Comparison of ENCODE assay signal across 13 mouse cellular contexts in the genomic region with DNA sequence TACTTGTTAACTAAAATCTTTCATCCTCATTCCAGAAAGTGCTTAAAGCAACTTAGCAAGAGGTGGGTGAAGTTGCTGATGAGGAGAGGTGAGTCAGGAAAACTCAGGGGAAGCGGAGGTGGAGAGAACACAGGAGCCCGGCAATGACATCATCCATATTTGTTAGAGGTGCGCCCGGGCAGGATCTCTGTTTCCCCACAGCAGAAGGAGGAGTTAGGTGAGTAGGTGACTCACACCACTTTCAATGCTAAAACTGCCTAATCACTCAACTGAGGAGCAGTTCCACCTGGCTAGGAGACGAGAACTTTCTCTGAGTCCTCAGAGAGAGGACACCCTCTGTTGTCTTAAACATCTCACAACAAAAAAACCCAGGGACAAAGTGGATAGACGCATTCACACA. TPM values are rescaled to one million over a fixed set of nuclear protein-coding genes. Genes with fewer than 3 reads are reported as not detected.
A peak's percentile ranks its signal among the peaks of the same experiment; 100 is the strongest.
DNase-seq lines count a peak whose midpoint lies in the region; ATAC-seq and TF ChIP-seq lines count a peak whose summit lies in the region.
"Had no signal": no experiment of that assay in that cellular context is flagged by ENCODE, and none has a peak within 500 bp of the region (broad histone marks: within the 10 kb centered on the region; RNA-seq: fewer than 3 reads in every experiment).

No protein-coding gene starts in this region.

- peaks cover 2% of the 10 kb centered on the region; the same call in 1 of the 2 replicates for H3K4me1 ChIP-seq in liver, postnatal 0 days (ENCODE audit: insufficient read depth)
- H3K4me1 ChIP-seq in liver, embryonic 12.5 days, result no peaks in the 10 kb centered on the region
- H3K4me1 ChIP-seq in intestine, embryonic 16.5 days (ENCODE audit: control insufficient read depth, insufficient read depth, low read length), result 0 out of 2 replicates have a peak, but pooled peaks cover under 1% of the 10 kb centered on the region
- H3K4me1 ChIP-seq in forebrain, embryonic 10.5 days, result peaks cover 9% of the 10 kb centered on the region
- H3K4me1 ChIP-seq: midbrain, embryonic 12.5 days; neural tube, embryonic 12.5 days had no signal

- WGBS in liver, postnatal 0 days (ENCODE audit: insufficient replicate concordance), result 57% methylated on average over 6 of the region's 6 CpGs
- 60% methylated on average over 6 of the region's 6 CpGs for WGBS in liver, embryonic 12.5 days (ENCODE audit: insufficient replicate concordance)
- WGBS in intestine, embryonic 16.5 days, result 47% methylated on average over 6 of the region's 6 CpGs
- WGBS in forebrain, embryonic 10.5 days, result 83% methylated on average over 6 of the region's 6 CpGs

- no peak for TF ChIP-seq EP300 in liver, postnatal 0 days (IDR thresholded peaks at IDR 0.05; ENCODE audit: low read depth)

- ATAC-seq in liver, postnatal 0 days, result peak; percentile 83
- no peak for ATAC-seq in liver, embryonic 12.5 days
- peak; percentile 86 for ATAC-seq in CD4-positive, CD25-positive, alpha-beta regulatory T cell, adult 4 months
- ATAC-seq in intestine, embryonic 16.5 days, result peak; percentile 76
- ATAC-seq in neutrophil, adult 5-6 weeks (ENCODE audit: extremely low read depth, insufficient number of reproducible peaks, low FRiP score, poor library complexity, severe bottlenecking), result peak; percentile 30; the same call in 1 of the 2 replicates
- no peak for ATAC-seq in erythroblast, adult 5-6 weeks (replicated peaks; ENCODE audit: low FRiP score, poor library complexity, severe bottlenecking)
- ATAC-seq: forebrain, postnatal 0 days had no signal

- DNase-seq in liver, postnatal 0 days, result no peak
- no peak for DNase-seq in layer of hippocampus, adult 9-10 months (ENCODE audit: low spot score)
- DNase-seq in forebrain, embryonic 10.5 days (ENCODE audit: extremely low spot score, low spot score), result no peak
- DNase-seq: forebrain, postnatal 0 days; spleen, adult 18-20 months had no signal

- no peak overlapping the region for H3K27ac ChIP-seq in liver, postnatal 0 days (ENCODE audit: low read depth)
- no peak overlapping the region for H3K27ac ChIP-seq in liver, embryonic 12.5 days
- no peak overlapping the region for H3K27ac ChIP-seq in intestine, embryonic 16.5 days (ENCODE audit: low read length)
- H3K27ac ChIP-seq in forebrain, embryonic 10.5 days, result no peak overlapping the region
- H3K27ac ChIP-seq: hindbrain, embryonic 10.5 days; midbrain, embryonic 12.5 days; neural tube, embryonic 12.5 days had no signal

- no peaks in the 10 kb centered on the region for H3K27me3 ChIP-seq in liver, postnatal 0 days (ENCODE audit: insufficient read depth, low read length)
- no peaks in the 10 kb centered on the region; the same call in 1 of the 2 replicates for H3K27me3 ChIP-seq in liver, embryonic 12.5 days (replicated peaks)
- no peaks in the 10 kb centered on the region for H3K27me3 ChIP-seq in intestine, embryonic 16.5 days (replicated peaks; ENCODE audit: control insufficient read depth, insufficient read depth, low read length)
- no peaks in the 10 kb centered on the region for H3K27me3 ChIP-seq in forebrain, embryonic 10.5 days (ENCODE audit: poor library complexity, severe bottlenecking)
- H3K27me3 ChIP-seq: midbrain, embryonic 12.5 days; neural tube, embryonic 12.5 days had no signal

- H3K36me3 ChIP-seq in liver, postnatal 0 days (replicated peaks; ENCODE audit: insufficient read depth, low read length), result no peaks in the 10 kb centered on the region
- H3K36me3 ChIP-seq in liver, embryonic 12.5 days, result no peaks in the 10 kb centered on the region
- H3K36me3 ChIP-seq in intestine, embryonic 16.5 days (ENCODE audit: control insufficient read depth, insufficient read depth, low read length), result no peaks in the 10 kb centered on the region
- H3K36me3 ChIP-seq in forebrain, embryonic 10.5 days (replicated peaks), result no peaks in the 10 kb centered on the region
- H3K36me3 ChIP-seq: hindbrain, embryonic 10.5 days; midbrain, embryonic 12.5 days; neural tube, embryonic 12.5 days had no signal

- TF ChIP-seq CTCF in liver, postnatal 0 days (IDR thresholded peaks at IDR 0.05; ENCODE audit: low read depth), result no peak

- no peak overlapping the region for H3K9ac ChIP-seq in liver, postnatal 0 days (replicated peaks)
- no peak overlapping the region for H3K9ac ChIP-seq in liver, embryonic 12.5 days
- H3K9ac ChIP-seq in intestine, embryonic 16.5 days (ENCODE audit: low read depth, low read length), result no peak overlapping the region
- H3K9ac ChIP-seq: forebrain, postnatal 0 days; midbrain, embryonic 12.5 days; neural tube, embryonic 12.5 days had no signal

- H3K4me3 ChIP-seq in liver, postnatal 0 days (ENCODE audit: low read depth, low read length), result no peak overlapping the region
- H3K4me3 ChIP-seq in liver, embryonic 12.5 days, result no peak overlapping the region
- no peak overlapping the region for H3K4me3 ChIP-seq in intestine, embryonic 16.5 days (ENCODE audit: low read length)
- no peak overlapping the region for H3K4me3 ChIP-seq in forebrain, embryonic 10.5 days
- H3K4me3 ChIP-seq: hindbrain, embryonic 10.5 days; midbrain, embryonic 12.5 days; neural tube, embryonic 12.5 days had no signal

- no peak overlapping the region for H3K4me2 ChIP-seq in liver, postnatal 0 days (ENCODE audit: low read depth, low read length)
- no peak overlapping the region for H3K4me2 ChIP-seq in liver, embryonic 12.5 days
- H3K4me2 ChIP-seq in intestine, embryonic 16.5 days (ENCODE audit: low read depth, low read length), result no peak overlapping the region
- H3K4me2 ChIP-seq: midbrain, embryonic 12.5 days; neural tube, embryonic 12.5 days had no signal

- H3K9me3 ChIP-seq in liver, postnatal 0 days (ENCODE audit: low read length), result no peaks in the 10 kb centered on the region
- no peaks in the 10 kb centered on the region for H3K9me3 ChIP-seq in liver, embryonic 12.5 days (replicated peaks)
- no peaks in the 10 kb centered on the region for H3K9me3 ChIP-seq in intestine, embryonic 16.5 days (ENCODE audit: control insufficient read depth, low read length)
- no peaks in the 10 kb centered on the region for H3K9me3 ChIP-seq in forebrain, embryonic 10.5 days
- H3K9me3 ChIP-seq: hindbrain, embryonic 10.5 days; midbrain, embryonic 12.5 days; neural tube, embryonic 12.5 days had no signal

RNA-seq across cellular contexts. Expression of a gene that starts 48.2 kb away (rescaled TPM):
- 5.2 and 5.6 TPM in 2 replicates for polyA plus RNA-seq in liver, postnatal 0 days (2015; fragmentation: Nextera tagmentation; extraction: Ambion mirVana)
- polyA plus RNA-seq in liver, embryonic 12.5 days (2016; fragmentation: Nextera tagmentation; extraction: Ambion mirVana), result 6.9 and 7.1 TPM in 2 replicates
- polyA plus RNA-seq in CD4-positive, CD25-positive, alpha-beta regulatory T cell, adult 4 months (2017; shearing (Covaris generic)), result 10 to 100 TPM; 24.3 to 26.3 TPM
- 23.6 and 26.9 TPM in 2 replicates for polyA plus RNA-seq in intestine, embryonic 16.5 days (2015; fragmentation: Nextera tagmentation; extraction: Ambion mirVana)
- 131 and 138 TPM in 2 replicates for total RNA-seq in neutrophil, adult 5-6 weeks (2017)
- total RNA-seq in erythroblast, adult 5-6 weeks (2015; ENCODE audit: low replicate concordance), result 5.8 and 7.5 TPM in 2 replicates
- 2.4 and 4.8 TPM in 2 replicates for total RNA-seq in erythroblast, adult 5-6 weeks (2017; ENCODE audit: low replicate concordance)
- polyA plus RNA-seq in forebrain, embryonic 10.5 days (2016; fragmentation: Nextera tagmentation; extraction: Ambion mirVana), result 5.2 and 5.5 TPM in 2 replicates

Comparison
In these comparisons a context has a peak if more than half of its experiments do, and no peak if none do; other contexts are left out.
1. ATAC-seq: peak in liver, postnatal 0 days (single experiment), CD4-positive, CD25-positive, alpha-beta regulatory T cell, adult 4 months (single experiment), intestine, embryonic 16.5 days (single experiment) and neutrophil, adult 5-6 weeks (single experiment); none in liver, embryonic 12.5 days (single experiment) and erythroblast, adult 5-6 weeks (single experiment).